Mouse (Mus musculus): ENCODE data around the gene Tcf7l2.

GRCm38 (mm10) chr19:55767104-55767503, 25.5 kb downstream of the Tcf7l2 start:
- no peak for TF ChIP-seq ZNF384 (IDR thresholded peaks at IDR 0.05; ENCODE audit: low read depth, low read length)
- TF ChIP-seq MAFK (IDR thresholded peaks at IDR 0.05; ENCODE audit: insufficient read depth, low read depth, low read length), result no peak
- TF ChIP-seq CHD2 (IDR thresholded peaks at IDR 0.05; ENCODE audit: low read depth, low read length), result no peak
- TF ChIP-seq ZC3H11A (IDR thresholded peaks at IDR 0.05; ENCODE audit: borderline replicate concordance, low read depth, low read length), result no peak
- no peak for TF ChIP-seq HCFC1 (IDR thresholded peaks at IDR 0.05; ENCODE audit: borderline replicate concordance, insufficient read depth, low read length)

Data from ES-E14 (cell line).